Mouse (Mus musculus): Measurements from ENCODE around the gene Slc28a2. TPM values are rescaled to one million over a fixed set of nuclear protein-coding genes. Genes with fewer than 3 reads are reported as not detected.

Slc28a2 gene
- polyA plus RNA-seq, 1 experiment from 2014 or later, result 7.0 TPM

Other genes with a start within 250 kb of the Slc28a2 start
- gene Patl2, start 240.3 kb upstream of the Slc28a2 start, polyA plus RNA-seq (2018), result 0.40 to 0.81 TPM in 2 of 3 replicates, not detected in the other
- gene Terb2, start 240.2 kb upstream of the Slc28a2 start, polyA plus RNA-seq (2018), result not detected in 3 replicates
- 37.5 to 135 TPM (median 99.9 TPM) in 3 replicates for gene Sord, start 191.7 kb upstream of the Slc28a2 start, polyA plus RNA-seq (2018)
- not detected in 3 replicates for gene Duox2, start 128.0 kb upstream of the Slc28a2 start, polyA plus RNA-seq (2018)
- not detected in 3 replicates for gene Duoxa2, start 127.6 kb upstream of the Slc28a2 start, polyA plus RNA-seq (2018)
- gene Duoxa1, start 112.7 kb upstream of the Slc28a2 start, polyA plus RNA-seq (2018), result not detected in 3 replicates
- gene Duox1, start 110.8 kb upstream of the Slc28a2 start, polyA plus RNA-seq (2018), result not detected in 3 replicates
- gene Shf, start 57.3 kb upstream of the Slc28a2 start, polyA plus RNA-seq (2018), result 0.98 to 1.2 TPM (median 1.1 TPM) in 3 replicates
- gene Gm14085, start 58.5 kb downstream of the Slc28a2 start, polyA plus RNA-seq (2018), result 0.04 TPM in 1 of 3 replicates, not detected in the others
- gene Gatm, start 184.8 kb downstream of the Slc28a2 start, polyA plus RNA-seq (2018), result 26.1 to 69.5 TPM (median 54.1 TPM) in 3 replicates
- gene AA467197, start 210.5 kb downstream of the Slc28a2 start, polyA plus RNA-seq (2018), result 1.6 to 4.9 TPM (median 3.7 TPM) in 3 replicates